Mouse (Mus musculus) hindbrain, embryonic 11.5 days (tissue): ENCODE data around the gene Tmeff2. TPM values are rescaled to one million over a fixed set of nuclear protein-coding genes. Genes with fewer than 3 reads are reported as not detected.

ENCODE experiments used
- ATAC-seq: fragments of 200-750 bp; cut with Nextera tagmentation; 2 replicates; pipeline ENCODE4 v1.8.0; 2017; ENCODE audit warnings: mild to moderate bottlenecking, moderate TSS enrichment, moderate library complexity; ENCODE audit not compliant: low FRiP score
- DNase-seq: peaks from one replicate; pipeline ENCODE4 v3.0.0-alpha.2; 2015; ENCODE audit warnings: low spot score
- H3K27ac ChIP-seq: fragments of 300-500 bp; sonication (generic); 2 replicates; pipeline ENCODE4 v1.5.1; 2014; ENCODE audit warnings: mild to moderate bottlenecking, low read depth, low read length
- H3K27me3 ChIP-seq: fragments of 300-500 bp; sonication (generic); 2 replicates; pipeline ENCODE4 v1.6.1; 2014; ENCODE audit warnings: mild to moderate bottlenecking, low read length, moderate library complexity, mixed read lengths; ENCODE audit not compliant: control insufficient read depth, insufficient read depth
- H3K36me3 ChIP-seq: fragments of 300-500 bp; sonication (generic); 2 replicates; pipeline ENCODE4 v1.6.1; 2014; ENCODE audit warnings: mild to moderate bottlenecking, low read length, moderate library complexity, mixed read lengths; ENCODE audit not compliant: control insufficient read depth, insufficient read depth
- H3K4me1 ChIP-seq: fragments of 300-500 bp; sonication (generic); replicated peaks from 2 replicates; pipeline ENCODE4 v1.6.1; 2014; ENCODE audit warnings: low read length, mixed read lengths; ENCODE audit not compliant: control insufficient read depth, insufficient read depth
- H3K4me2 ChIP-seq: fragments of 300-500 bp; sonication (generic); replicated peaks from 2 replicates; pipeline ENCODE4 v1.6.1; 2014; ENCODE audit warnings: mild to moderate bottlenecking, low read depth, low read length
- H3K4me3 ChIP-seq: fragments of 300-500 bp; sonication (generic); 2 replicates; pipeline ENCODE4 v1.5.1; 2014; ENCODE audit warnings: low read depth, low read length
- H3K9ac ChIP-seq: fragments of 300-500 bp; sonication (generic); 2 replicates; pipeline ENCODE4 v1.6.1; 2014; ENCODE audit warnings: low read depth, low read length
- H3K9me3 ChIP-seq: fragments of 300-500 bp; sonication (generic); 2 replicates; pipeline ENCODE4 v1.6.1; 2016; ENCODE audit warnings: low read length; ENCODE audit not compliant: control insufficient read depth
- WGBS: fragments of 180-500 bp; shearing (Covaris S2); extraction: QIAGEN DNeasy Blood & Tissue Kit; methylation state at CpG from one replicate; pipeline ENCODE4 v1.1.7; 2014; 5-methylcytosine and 5-hydroxymethylcytosine counted together
- polyA plus RNA-seq: library from polyadenylated mRNA; unstranded; fragments of >200 nt; fragmentation: Nextera tagmentation; extraction: Ambion mirVana; gene quantifications from 2 replicates; pipeline ENCODE4 v1.2.1, GENCODE M21; 2014

Gene Tmeff2
- polyA plus RNA-seq, 1 experiment from 2014 or later, result 16.8 TPM

GRCm38 (mm10) chr1:50928776-50929175 is 28.3 kb downstream of the Tmeff2 start:
- H3K4me3 ChIP-seq, result peak overlapping the region; percentile 68
- peak; percentile 12 for DNase-seq
- WGBS, result 16% methylated on average over 2 of the region's 3 CpGs

GRCm38 (mm10) chr1:50935076-50935475 is 34.6 kb downstream of the Tmeff2 start:
- no peaks in the 10 kb centered on the region for H3K9me3 ChIP-seq
- no peak for ATAC-seq
- H3K27me3 ChIP-seq, result no peaks in the 10 kb centered on the region
- no peaks in the 10 kb centered on the region for H3K36me3 ChIP-seq
- 71% methylated on average over 2 of the region's 2 CpGs for WGBS
- no peak overlapping the region for H3K4me3 ChIP-seq
- H3K9ac ChIP-seq, result no peak overlapping the region
- H3K4me2 ChIP-seq, result no peak overlapping the region
- no peak overlapping the region for H3K27ac ChIP-seq
- H3K4me1 ChIP-seq, result no peaks in the 10 kb centered on the region
- no peak for DNase-seq

More at GRCm38 (mm10) chr1:50928776-50929175, 28.3 kb downstream of the Tmeff2 start:
- Histone ChIP-seq H3K27ac (no peak overlapping the region), H3K4me2 (no peak overlapping the region; the same call in 1 of the 2 replicates), H3K27me3 (peaks cover 7% of the 10 kb centered on the region), H3K9ac (no peak overlapping the region), H3K36me3 (no peaks in the 10 kb centered on the region), H3K9me3 (no peaks in the 10 kb centered on the region), H3K4me1 (no peaks in the 10 kb centered on the region)
- no peak for ATAC-seq

- no peaks in the 10 kb centered on the region for H3K36me3 ChIP-seq
- no peaks in the 10 kb centered on the region for H3K4me1 ChIP-seq
- no peaks in the 10 kb centered on the region for H3K27me3 ChIP-seq
- H3K27ac ChIP-seq, result no peak overlapping the region
- no peak for ATAC-seq
- 94% methylated on average over 2 of the region's 2 CpGs for WGBS
- no peak for DNase-seq
- H3K9ac ChIP-seq, result no peak overlapping the region
- H3K9me3 ChIP-seq, result no peaks in the 10 kb centered on the region
- no peak overlapping the region for H3K4me2 ChIP-seq
- no peak overlapping the region for H3K4me3 ChIP-seq
Observed at GRCm38 (mm10) chr1:50935484-50935883, 35.0 kb downstream of the Tmeff2 start.

GRCm38 (mm10) chr1:50940131-50941039 is 39.9 kb downstream of the Tmeff2 start:
- no peaks in the 10 kb centered on the region for H3K9me3 ChIP-seq
- no peaks in the 10 kb centered on the region for H3K27me3 ChIP-seq
- WGBS, result 86% methylated on average over 7 of the region's 7 CpGs
- no peak overlapping the region for H3K9ac ChIP-seq
- no peak overlapping the region for H3K27ac ChIP-seq
- H3K4me2 ChIP-seq, result no peak overlapping the region
- no peak for DNase-seq
- H3K4me1 ChIP-seq, result no peaks in the 10 kb centered on the region
- H3K4me3 ChIP-seq, result no peak overlapping the region
- ATAC-seq, result no peak
- no peaks in the 10 kb centered on the region for H3K36me3 ChIP-seq

- no peak overlapping the region for H3K4me3 ChIP-seq
Observed at GRCm38 (mm10) chr1:50948575-50948974, 48.1 kb downstream of the Tmeff2 start.

GRCm38 (mm10) chr1:50958844-50959243 is 58.4 kb downstream of the Tmeff2 start:
- Histone ChIP-seq H3K4me3 (no peak overlapping the region), H3K9ac (no peak overlapping the region), H3K9me3 (no peaks in the 10 kb centered on the region), H3K27ac (no peak overlapping the region), H3K4me2 (no peak overlapping the region), H3K27me3 (no peaks in the 10 kb centered on the region), H3K36me3 (no peaks in the 10 kb centered on the region), H3K4me1 (no peaks in the 10 kb centered on the region)
- no peak for ATAC-seq
- WGBS, result 96% methylated on average over 1 of the region's 1 CpGs
- DNase-seq, result no peak

More at GRCm38 (mm10) chr1:50948575-50948974, 48.1 kb downstream of the Tmeff2 start:
- WGBS, result 76% methylated on average over 1 of the region's 1 CpGs
- Histone ChIP-seq H3K4me1 (no peaks in the 10 kb centered on the region), H3K27ac (no peak overlapping the region), H3K9ac (no peak overlapping the region), H3K36me3 (no peaks in the 10 kb centered on the region), H3K27me3 (no peaks in the 10 kb centered on the region), H3K9me3 (no peaks in the 10 kb centered on the region), H3K4me2 (no peak overlapping the region)
- ATAC-seq (no peak), DNase-seq (no peak)

DNA sequence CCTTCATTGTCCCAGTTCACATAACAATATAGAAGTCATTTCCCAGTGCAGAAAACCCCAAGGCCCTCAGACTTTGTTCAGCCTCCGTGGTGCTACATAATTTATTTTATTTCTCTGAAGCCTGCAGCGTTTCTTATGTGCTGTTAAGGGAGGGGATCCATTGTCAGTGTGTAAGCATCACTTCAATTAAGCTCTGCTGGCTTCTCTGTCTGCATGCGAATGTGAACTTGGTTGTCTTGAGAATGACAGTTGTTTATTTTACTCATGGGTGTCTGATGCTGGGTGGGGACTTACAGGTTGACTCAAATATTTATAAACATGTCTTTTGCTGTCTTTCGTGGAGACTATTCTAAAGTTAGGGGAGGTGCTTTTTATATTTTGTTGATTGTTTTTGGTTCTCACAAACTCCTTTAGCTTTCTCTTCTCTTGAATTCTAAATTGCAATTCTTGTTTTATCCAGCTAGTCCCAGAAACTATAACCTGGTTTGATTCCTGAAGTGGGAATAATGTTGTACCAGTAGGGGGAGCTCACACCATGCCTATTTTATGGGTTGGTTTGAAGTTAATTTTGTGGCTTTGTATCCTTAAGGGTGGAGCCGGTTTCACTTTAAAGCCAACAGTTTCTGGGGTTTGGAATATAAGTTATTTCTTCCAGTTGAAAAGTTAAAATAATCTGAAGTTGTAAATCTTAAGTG is 61.7 kb downstream of the Tmeff2 start:
- Histone ChIP-seq H3K27ac (no peak overlapping the region), H3K4me3 (no peak overlapping the region), H3K4me1 (no peaks in the 10 kb centered on the region), H3K9ac (no peak overlapping the region), H3K36me3 (no peaks in the 10 kb centered on the region), H3K27me3 (no peaks in the 10 kb centered on the region), H3K4me2 (no peak overlapping the region), H3K9me3 (no peaks in the 10 kb centered on the region)
- WGBS, result 57% methylated on average over 5 of the region's 5 CpGs
- DNase-seq (peak; percentile 80), ATAC-seq (peak; percentile 54; the same call in 1 of the 2 replicates)

- Histone ChIP-seq H3K4me2 (no peak overlapping the region), H3K4me1 (no peaks in the 10 kb centered on the region), H3K4me3 (no peak overlapping the region), H3K36me3 (no peaks in the 10 kb centered on the region), H3K27me3 (no peaks in the 10 kb centered on the region), H3K9ac (no peak overlapping the region), H3K27ac (no peak overlapping the region), H3K9me3 (no peaks in the 10 kb centered on the region)
- no peak for DNase-seq
- no peak for ATAC-seq
- 70% methylated on average over 4 of the region's 4 CpGs for WGBS
Observed at GRCm38 (mm10) chr1:50962649-50963000, 62.2 kb downstream of the Tmeff2 start.
